Mouse (Mus musculus) ES-E14 (cell line): Measurements from ENCODE around the gene E130114P18Rik.

Experiments
- CHD2 ChIP-seq: IDR thresholded peaks from 2 replicates; pipeline ENCODE4 v1.6.1; 2014; ENCODE audit warnings: mild to moderate bottlenecking, low read depth, low read length, inconsistent platforms
- MAFK ChIP-seq: IDR thresholded peaks from 2 replicates; pipeline ENCODE4 v1.6.1; 2014; ENCODE audit warnings: mild to moderate bottlenecking, low read depth, low read length, inconsistent platforms; ENCODE audit not compliant: insufficient read depth
- ZC3H11A ChIP-seq: IDR thresholded peaks from 2 replicates; pipeline ENCODE4 v1.6.1; 2012; ENCODE audit warnings: low read depth, mild to moderate bottlenecking, inconsistent platforms, low read length, borderline replicate concordance

GRCm38 (mm10) chr4:97712547-97712946, 65.3 kb downstream of the E130114P18Rik start:
- TF ChIP-seq CHD2 (no peak), ZC3H11A (no peak), MAFK (no peak)
